Mouse (Mus musculus) B cell, adult 2 months (primary cell): ENCODE results near the gene Srrm2.

Experiments used
- DNase-seq, 2 experiments: peaks; one replicate each; pipeline ENCODE4 v3.0.0; 2022

Srrm2 gene

GRCm38 (mm10) chr17:23815641-23816040, 25.3 kb downstream of the Srrm2 start:
- no peak for DNase-seq

GRCm38 (mm10) chr17:23818579-23818978, 28.2 kb downstream of the Srrm2 start:
- DNase-seq, result no peak

- peak in 1 of 2 experiments; percentile 17 for DNase-seq
Observed at GRCm38 (mm10) chr17:23819235-23819634, 28.9 kb downstream of the Srrm2 start.

- DNase-seq, result no peak
Observed at GRCm38 (mm10) chr17:23820731-23821130, 30.4 kb downstream of the Srrm2 start.

- DNase-seq, result peak in 1 of 2 experiments; percentile 13
Observed at GRCm38 (mm10) chr17:23822094-23822493, 31.8 kb downstream of the Srrm2 start.

- peak in 1 of 2 experiments; percentile 15 for DNase-seq
Observed at GRCm38 (mm10) chr17:23823018-23823417, 32.7 kb downstream of the Srrm2 start.

GRCm38 (mm10) chr17:23823614-23824013, 33.3 kb downstream of the Srrm2 start:
- DNase-seq, result no peak

GRCm38 (mm10) chr17:23825591-23825990, 35.3 kb downstream of the Srrm2 start:
- no peak for DNase-seq

GRCm38 (mm10) chr17:23828271-23829001, 38.1 kb downstream of the Srrm2 start:
- peak; percentile 69 to 73 for DNase-seq

- peak; percentile 84 to 86 for DNase-seq
Observed at GRCm38 (mm10) chr17:23829064-23829619, 38.8 kb downstream of the Srrm2 start, which contains the start of gene Elob. TSS of gene Elob (minus strand) at chr17:23829136.

- DNase-seq, result no peak
Observed at GRCm38 (mm10) chr17:23831201-23831600, 40.9 kb downstream of the Srrm2 start.

- DNase-seq, result no peak
Observed at GRCm38 (mm10) chr17:23836006-23836575, 45.8 kb downstream of the Srrm2 start, which contains the start of gene Prss33. TSS of gene Prss33 (minus strand) at chr17:23836056.

- DNase-seq, result peak; percentile 78
Observed at GRCm38 (mm10) chr17:23841145-23841544, 50.8 kb downstream of the Srrm2 start.

- peak; percentile 33 to 51 for DNase-seq
Observed at GRCm38 (mm10) chr17:23843141-23843811, 52.9 kb downstream of the Srrm2 start.

GRCm38 (mm10) chr17:23843812-23844273, 53.5 kb downstream of the Srrm2 start, which contains the start of the genes Prss32 and Prss41:
TSS of gene Prss32 (plus strand) at chr17:23843855.
TSS of gene Prss41 (minus strand) at chr17:23844172.
- peak; percentile 79 to 80 for DNase-seq

GRCm38 (mm10) chr17:23850028-23850427, 59.7 kb downstream of the Srrm2 start:
- DNase-seq, result no peak

GRCm38 (mm10) chr17:23850853-23851749, 60.8 kb downstream of the Srrm2 start:
- peak; percentile 76 to 78 for DNase-seq

GRCm38 (mm10) chr17:23853292-23853691, 63.0 kb downstream of the Srrm2 start:
- DNase-seq, result peak; percentile 66 to 67

- DNase-seq, result no peak
Observed at GRCm38 (mm10) chr17:23854229-23854765, 64.0 kb downstream of the Srrm2 start.

- no peak for DNase-seq
Observed at GRCm38 (mm10) chr17:23857193-23857592, 66.9 kb downstream of the Srrm2 start.

GRCm38 (mm10) chr17:23857913-23858312, 67.6 kb downstream of the Srrm2 start:
- DNase-seq, result no peak

GRCm38 (mm10) chr17:23862926-23863325, 72.6 kb downstream of the Srrm2 start:
- no peak for DNase-seq
